Mouse (Mus musculus) ES-E14 (cell line): ENCODE results near the gene Rtraf.

Experiments used
- HCFC1 ChIP-seq: IDR thresholded peaks from 2 replicates; pipeline ENCODE4 v1.6.1; 2012; ENCODE audit warnings: low read length, inconsistent platforms, borderline replicate concordance; ENCODE audit not compliant: insufficient read depth
- MAFK ChIP-seq: IDR thresholded peaks from 2 replicates; pipeline ENCODE4 v1.6.1; 2014; ENCODE audit warnings: mild to moderate bottlenecking, low read depth, low read length, inconsistent platforms; ENCODE audit not compliant: insufficient read depth
- ZNF384 ChIP-seq: IDR thresholded peaks from 2 replicates; pipeline ENCODE4 v1.6.1; 2012; ENCODE audit warnings: low read depth, low read length, inconsistent platforms

DNA sequence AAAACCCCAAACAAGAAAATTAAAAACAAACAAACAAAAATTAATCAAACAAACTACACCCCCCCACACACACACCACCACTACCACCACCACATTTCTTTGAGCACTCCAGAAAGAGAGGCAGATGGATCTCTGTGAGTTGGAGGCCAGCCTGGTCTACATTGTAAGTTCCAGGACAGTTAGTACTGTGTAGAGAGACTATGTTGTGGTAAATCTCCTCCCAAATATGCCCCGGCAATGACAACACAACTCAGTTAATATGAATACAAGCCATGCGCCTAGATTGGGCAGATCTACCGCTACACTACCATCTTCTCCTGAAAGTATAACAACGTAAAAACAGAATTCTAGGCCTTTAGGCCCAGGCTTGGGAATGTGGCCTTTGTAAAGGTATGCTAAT, 36.7 kb upstream of the Rtraf start:
- TF ChIP-seq ZNF384 (no peak), HCFC1 (no peak), MAFK (no peak)
